17 mouse cellular contexts compared by ENCODE assay signal in genomic region chr10:121833443-121833842, GRCm38 (mm10).
DNase-seq lines count a peak whose midpoint lies in the region; ATAC-seq and TF ChIP-seq lines count a peak whose summit lies in the region.
"Had no signal": no experiment of that assay in that cellular context is flagged by ENCODE, and none has a peak within 500 bp of the region (broad histone marks: within the 10 kb centered on the region; RNA-seq: fewer than 3 reads in every experiment).

No protein-coding gene starts in this region.

- no peak for ATAC-seq in intestine, postnatal 0 days
- ATAC-seq in intestine, embryonic 16.5 days, result no peak
- no peak for ATAC-seq in lung, postnatal 0 days
- ATAC-seq: hindbrain, embryonic 16.5 days; midbrain, embryonic 13.5 days had no signal

- no peak for DNase-seq in lung, postnatal 0 days (ENCODE audit: low spot score)
- no peak for DNase-seq in lung, postnatal 36 days
- peak; percentile 63 for DNase-seq in naive thymus-derived CD4-positive, alpha-beta T cell, adult 2 months (ENCODE audit: low read depth)
- no peak for DNase-seq in urinary bladder, adult 2 months (ENCODE audit: low spot score)
- no peak for DNase-seq in MN1 (ENCODE audit: low spot score)
- DNase-seq: adrenal gland, adult 8-10 months; cerebellum, adult 11-12 months; heart, adult 18-20 months; heart, postnatal 10 days; liver, embryonic 13.5 days had no signal

- no peak for TF ChIP-seq POLR2A in ES-Bruce4 (IDR thresholded peaks at IDR 0.05; ENCODE audit: insufficient read depth, low read length)

- H3K4me1 ChIP-seq in intestine, postnatal 0 days (replicated peaks; ENCODE audit: control insufficient read depth, insufficient read depth, low read length), result no peaks in the 10 kb centered on the region
- H3K4me1 ChIP-seq in intestine, embryonic 16.5 days (ENCODE audit: control insufficient read depth, insufficient read depth, low read length), result no peaks in the 10 kb centered on the region; the same call in 1 of the 2 replicates
- no peaks in the 10 kb centered on the region for H3K4me1 ChIP-seq in lung, postnatal 0 days (ENCODE audit: insufficient read depth, low read depth, low read length)
- no peaks in the 10 kb centered on the region for H3K4me1 ChIP-seq in ES-Bruce4 (ENCODE audit: control insufficient read depth, insufficient read depth, low read length)
- H3K4me1 ChIP-seq: liver, embryonic 13.5 days had no signal

- H3K27me3 ChIP-seq in intestine, postnatal 0 days (replicated peaks; ENCODE audit: control insufficient read depth, insufficient read depth, low read length), result no peaks in the 10 kb centered on the region
- H3K27me3 ChIP-seq in intestine, embryonic 16.5 days (replicated peaks; ENCODE audit: control insufficient read depth, insufficient read depth, low read length), result no peaks in the 10 kb centered on the region
- H3K27me3 ChIP-seq in lung, postnatal 0 days (replicated peaks; ENCODE audit: insufficient read depth, low read length), result no peaks in the 10 kb centered on the region
- no peaks in the 10 kb centered on the region for H3K27me3 ChIP-seq in ES-Bruce4 (ENCODE audit: control insufficient read depth, insufficient read depth, low read length, poor library complexity, severe bottlenecking)
- H3K27me3 ChIP-seq: embryonic facial prominence, embryonic 15.5 days; liver, embryonic 13.5 days; midbrain, embryonic 13.5 days had no signal

- H3K36me3 ChIP-seq in intestine, postnatal 0 days (ENCODE audit: control insufficient read depth, insufficient read depth), result no peaks in the 10 kb centered on the region
- H3K36me3 ChIP-seq in intestine, embryonic 16.5 days (ENCODE audit: control insufficient read depth, insufficient read depth, low read length), result no peaks in the 10 kb centered on the region
- no peaks in the 10 kb centered on the region for H3K36me3 ChIP-seq in lung, postnatal 0 days (ENCODE audit: insufficient read depth, low read length)
- no peaks in the 10 kb centered on the region for H3K36me3 ChIP-seq in ES-Bruce4 (ENCODE audit: control insufficient read depth, insufficient read depth, low read length, poor library complexity, severe bottlenecking)
- H3K36me3 ChIP-seq: embryonic facial prominence, embryonic 15.5 days; liver, embryonic 13.5 days had no signal

- peak; percentile 42; the same call in 1 of the 2 replicates for TF ChIP-seq CTCF in intestine, postnatal 0 days (IDR thresholded peaks at IDR 0.05; ENCODE audit: low read depth)
- peak; percentile 35; the same call in 1 of the 2 replicates for TF ChIP-seq CTCF in lung, postnatal 0 days (IDR thresholded peaks at IDR 0.05)
- peak; percentile 23 for TF ChIP-seq CTCF in ES-Bruce4 (IDR thresholded peaks at IDR 0.05; ENCODE audit: low read depth, low read length)

- no peak for TF ChIP-seq EP300 in lung, postnatal 0 days (IDR thresholded peaks at IDR 0.05)
- no peak for TF ChIP-seq EP300 in ES-Bruce4 (IDR thresholded peaks at IDR 0.05; ENCODE audit: insufficient read depth, low read depth, low read length)

- no peak overlapping the region for H3K9ac ChIP-seq in intestine, postnatal 0 days (ENCODE audit: low read depth, low read length)
- no peak overlapping the region for H3K9ac ChIP-seq in intestine, embryonic 16.5 days (ENCODE audit: low read depth, low read length)
- no peak overlapping the region for H3K9ac ChIP-seq in lung, postnatal 0 days (replicated peaks; ENCODE audit: low read depth)
- no peak overlapping the region for H3K9ac ChIP-seq in ES-Bruce4 (ENCODE audit: low read depth, poor library complexity, severe bottlenecking)
- H3K9ac ChIP-seq: embryonic facial prominence, embryonic 15.5 days; liver, embryonic 13.5 days; midbrain, embryonic 13.5 days had no signal

- no peaks in the 10 kb centered on the region for H3K9me3 ChIP-seq in intestine, postnatal 0 days (ENCODE audit: control insufficient read depth)
- H3K9me3 ChIP-seq in intestine, embryonic 16.5 days (ENCODE audit: control insufficient read depth, low read length), result no peaks in the 10 kb centered on the region
- no peaks in the 10 kb centered on the region for H3K9me3 ChIP-seq in lung, postnatal 0 days (ENCODE audit: low read length)
- H3K9me3 ChIP-seq in ES-Bruce4 (replicated peaks; ENCODE audit: control insufficient read depth, insufficient read depth, low read length, poor library complexity, severe bottlenecking), result no peaks in the 10 kb centered on the region
- H3K9me3 ChIP-seq: embryonic facial prominence, embryonic 15.5 days; liver, embryonic 13.5 days; midbrain, embryonic 13.5 days had no signal

- no peak overlapping the region for H3K4me3 ChIP-seq in intestine, postnatal 0 days (ENCODE audit: low read depth, low read length)
- H3K4me3 ChIP-seq in intestine, embryonic 16.5 days (ENCODE audit: low read length), result no peak overlapping the region
- H3K4me3 ChIP-seq in lung, postnatal 0 days (ENCODE audit: low read depth, low read length), result no peak overlapping the region
- H3K4me3 ChIP-seq in ES-Bruce4 (ENCODE audit: low read depth, low read length), result no peak overlapping the region
- H3K4me3 ChIP-seq: embryonic facial prominence, embryonic 15.5 days; liver, embryonic 13.5 days; midbrain, embryonic 13.5 days had no signal

- H3K4me2 ChIP-seq in intestine, postnatal 0 days (replicated peaks; ENCODE audit: low read depth), result no peak overlapping the region
- H3K4me2 ChIP-seq in intestine, embryonic 16.5 days (ENCODE audit: low read depth, low read length), result no peak overlapping the region
- H3K4me2 ChIP-seq in lung, postnatal 0 days (replicated peaks; ENCODE audit: low read depth, low read length), result no peak overlapping the region
- H3K4me2 ChIP-seq: embryonic facial prominence, embryonic 15.5 days; liver, embryonic 13.5 days; midbrain, embryonic 13.5 days had no signal

- no peak overlapping the region for H3K27ac ChIP-seq in intestine, postnatal 0 days (ENCODE audit: low read depth, low read length)
- no peak overlapping the region for H3K27ac ChIP-seq in intestine, embryonic 16.5 days (ENCODE audit: low read length)
- no peak overlapping the region for H3K27ac ChIP-seq in lung, postnatal 0 days (ENCODE audit: low read length)
- H3K27ac ChIP-seq in ES-Bruce4 (ENCODE audit: insufficient read depth, low read length), result no peak overlapping the region
- H3K27ac ChIP-seq: embryonic facial prominence, embryonic 15.5 days; liver, embryonic 13.5 days; macrophage; midbrain, embryonic 13.5 days had no signal

- 85% methylated on average over 5 of the region's 5 CpGs for whole genome bisulfite sequencing in intestine, postnatal 0 days
- WGBS in intestine, embryonic 16.5 days, result 88% methylated on average over 5 of the region's 5 CpGs
- WGBS in lung, postnatal 0 days, result 87% methylated on average over 5 of the region's 5 CpGs
